ENCODE assay signal across 12 mouse cellular contexts in the genomic region with DNA sequence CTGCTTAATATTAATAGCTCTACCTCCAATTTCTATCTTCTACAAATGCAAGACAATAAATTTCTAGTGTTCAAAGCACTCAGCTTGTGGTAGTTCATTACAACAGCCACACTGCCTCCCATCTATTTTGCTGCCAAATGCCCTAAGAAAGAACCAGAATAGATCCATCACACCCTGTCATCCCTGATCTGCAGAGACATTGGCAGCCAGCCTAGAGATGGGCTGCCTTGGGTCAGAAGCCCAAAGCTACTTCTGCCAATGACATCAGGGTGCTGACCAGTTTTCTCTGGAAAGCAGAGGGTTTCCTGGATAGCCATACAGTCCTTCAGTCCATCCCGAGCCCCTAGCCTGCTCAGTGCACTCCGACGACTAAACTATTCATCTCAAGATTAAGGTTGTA.
"Had no signal": no experiment of that assay in that cellular context is flagged by ENCODE, and none has a peak within 500 bp of the region (broad histone marks: within the 10 kb centered on the region; RNA-seq: fewer than 3 reads in every experiment).

No protein-coding gene starts in this region.

- H3K27me3 ChIP-seq: midbrain, embryonic 13.5 days; neural tube, embryonic 12.5 days had no signal

- H3K9me3 ChIP-seq: limb, embryonic 10.5 days; liver, embryonic 15.5 days; midbrain, embryonic 13.5 days; neural tube, embryonic 12.5 days had no signal

- H3K4me1 ChIP-seq: limb, embryonic 10.5 days; liver, embryonic 15.5 days; neural tube, embryonic 12.5 days had no signal

- H3K9ac ChIP-seq: liver, embryonic 15.5 days; midbrain, embryonic 13.5 days; neural tube, embryonic 12.5 days had no signal

- H3K4me3 ChIP-seq: layer of hippocampus, adult 2 months; limb, embryonic 10.5 days; liver, embryonic 15.5 days; midbrain, embryonic 13.5 days; neural tube, embryonic 12.5 days had no signal

- H3K36me3 ChIP-seq: limb, embryonic 10.5 days; liver, embryonic 15.5 days; midbrain, embryonic 13.5 days; neural tube, embryonic 12.5 days had no signal

- DNase-seq: kidney, postnatal 10 days; kidney, postnatal 4 days; lung, adult 2 months; lung, postnatal 36 days had no signal

- ATAC-seq: lung, postnatal 0 days; midbrain, embryonic 13.5 days had no signal

- H3K4me2 ChIP-seq: liver, embryonic 11.5 days; liver, embryonic 15.5 days; midbrain, embryonic 13.5 days; neural tube, embryonic 12.5 days had no signal

- H3K27ac ChIP-seq: layer of hippocampus, adult 2 months; limb, embryonic 10.5 days; liver, embryonic 15.5 days; midbrain, embryonic 13.5 days; neural tube, embryonic 12.5 days; stomach, postnatal 0 days had no signal
